Mouse (Mus musculus) small intestine, adult 2 months (tissue): Measurements from ENCODE around the gene Aup1. TPM values are rescaled to one million over a fixed set of nuclear protein-coding genes. Genes with fewer than 3 reads are reported as not detected.
A peak's percentile ranks its signal among the peaks of the same experiment; 100 is the strongest.

Experiments used
- H3K27ac ChIP-seq: fragments of 200-500 bp; 2 replicates; pipeline ENCODE4 v1.5.1; 2012; ENCODE audit warnings: low read depth, low read length, control low read depth, inconsistent platforms; ENCODE audit not compliant: insufficient read depth
- H3K27me3 ChIP-seq: fragments of 200-500 bp; 2 replicates; pipeline ENCODE4 v1.6.1; 2012; ENCODE audit warnings: mild to moderate bottlenecking, moderate library complexity, low read length, inconsistent platforms; ENCODE audit not compliant: control insufficient read depth, insufficient read depth
- H3K36me3 ChIP-seq: fragments of 200-500 bp; 2 replicates; pipeline ENCODE4 v1.6.1; 2012; ENCODE audit warnings: mild to moderate bottlenecking, low read length, control low read depth, inconsistent platforms; ENCODE audit not compliant: control insufficient read depth, insufficient read depth
- H3K4me1 ChIP-seq: fragments of 200-500 bp; 2 replicates; pipeline ENCODE4 v1.6.1; 2012; ENCODE audit warnings: low read length, inconsistent platforms, mixed read lengths; ENCODE audit not compliant: control insufficient read depth, insufficient read depth, insufficient read length
- H3K4me3 ChIP-seq: fragments of 200-500 bp; 2 replicates; pipeline ENCODE4 v1.5.1; 2012; ENCODE audit warnings: low read depth, mild to moderate bottlenecking, control low read depth, inconsistent platforms, low read length, moderate library complexity
- CTCF ChIP-seq: fragments of 200-500 bp; IDR thresholded peaks from 2 replicates; pipeline ENCODE4 v1.5.1; 2012; ENCODE audit warnings: low read depth, mild to moderate bottlenecking, control low read depth, inconsistent platforms, low read length, moderate library complexity, mixed read lengths; ENCODE audit not compliant: insufficient replicate concordance, insufficient read length; ENCODE audit errors: extremely low read depth
- POLR2A ChIP-seq: fragments of 200-500 bp; IDR thresholded peaks from 2 replicates; pipeline ENCODE4 v1.6.1; 2012; ENCODE audit warnings: low read depth, mild to moderate bottlenecking, control low read depth, inconsistent platforms, low read length, moderate library complexity
- WGBS: fragments of 180-500 bp; shearing (Covaris S2); methylation state at CpG from one replicate; pipeline ENCODE4 v1.1.7; 2018; 5-methylcytosine and 5-hydroxymethylcytosine counted together
- polyA plus RNA-seq: library from polyadenylated mRNA; depleted of rRNA; stranded (reverse); fragments of >200 nt; gene quantifications from 2 replicates; pipeline ENCODE4 v1.2.3, GENCODE M21; 2012

Aup1 gene
- polyA plus RNA-seq, 1 experiment, result 694 TPM

DNA sequence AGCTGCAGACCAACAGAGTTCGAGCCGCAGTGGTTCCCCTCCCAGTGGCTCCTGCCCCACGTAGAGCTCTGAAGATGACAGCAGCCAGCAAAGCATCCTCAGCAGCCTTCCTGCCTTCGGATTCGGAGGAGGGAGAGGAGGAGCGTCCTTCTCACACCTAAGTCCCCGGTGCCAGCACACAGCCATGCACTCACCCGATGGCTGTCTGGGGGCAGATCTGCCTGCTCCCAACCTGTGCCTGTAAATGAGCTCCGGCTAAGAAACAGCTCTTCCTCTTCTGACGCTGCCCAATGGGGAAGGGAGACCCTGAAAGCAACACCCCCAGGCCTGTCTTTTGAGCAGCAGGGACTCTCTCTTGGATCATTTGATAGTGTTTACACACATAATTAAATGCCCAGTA, 24.5 kb upstream of the Aup1 start:
- 82% methylated on average over 10 of the region's 10 CpGs for whole genome bisulfite sequencing
- peaks cover 6% of the 10 kb centered on the region; the same call in 1 of the 2 replicates for H3K36me3 ChIP-seq
- TF ChIP-seq CTCF, result no peak
- no peak for TF ChIP-seq POLR2A
- H3K27me3 ChIP-seq, result no peaks in the 10 kb centered on the region
- H3K4me3 ChIP-seq, result no peak overlapping the region
- no peak overlapping the region for H3K27ac ChIP-seq
- peaks cover 7% of the 10 kb centered on the region for H3K4me1 ChIP-seq

DNA sequence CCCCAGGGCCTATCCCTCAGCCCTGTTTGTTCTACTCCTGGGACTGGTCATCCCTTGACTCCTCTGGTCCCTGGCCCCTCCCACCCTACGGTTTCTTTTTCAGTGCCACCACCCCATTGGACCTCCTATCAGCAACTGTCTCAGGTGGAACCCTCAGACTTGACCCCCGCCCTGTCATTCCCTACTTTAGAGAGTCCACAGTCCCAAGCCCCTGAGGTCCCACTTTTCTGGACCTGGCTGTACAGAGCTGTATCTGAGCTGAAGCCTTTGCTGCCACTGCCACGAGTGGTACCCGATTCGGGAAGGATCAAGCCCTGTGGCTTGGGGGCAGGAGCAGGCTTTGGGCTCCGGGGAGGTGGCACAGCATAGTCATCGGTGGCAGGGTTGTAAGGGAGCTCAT, 23.2 kb upstream of the Aup1 start:
- no peaks in the 10 kb centered on the region for H3K27me3 ChIP-seq
- H3K36me3 ChIP-seq, result peaks cover 6% of the 10 kb centered on the region; the same call in 1 of the 2 replicates
- peaks cover 7% of the 10 kb centered on the region for H3K4me1 ChIP-seq
- H3K4me3 ChIP-seq, result no peak overlapping the region
- TF ChIP-seq POLR2A, result no peak
- no peak for TF ChIP-seq CTCF
- 89% methylated on average over 7 of the region's 7 CpGs for WGBS
- H3K27ac ChIP-seq, result no peak overlapping the region

GRCm38 (mm10) chr6:83031921-83032590, 22.3 kb upstream of the Aup1 start:
- Histone ChIP-seq H3K4me3 (peak overlapping the region; percentile 95), H3K27me3 (no peaks in the 10 kb centered on the region)
- 82% methylated on average over 18 of the region's 18 CpGs for WGBS

GRCm38 (mm10) chr6:83032769-83033191, 21.5 kb upstream of the Aup1 start:
- Histone ChIP-seq H3K4me3 (peak overlapping the region; percentile 95), H3K4me1 (peaks cover 7% of the 10 kb centered on the region), H3K27me3 (no peaks in the 10 kb centered on the region), H3K27ac (peak overlapping the region; percentile 31), H3K36me3 (peaks cover 6% of the 10 kb centered on the region; the same call in 1 of the 2 replicates)
- TF ChIP-seq POLR2A, result no peak; the same call in 1 of the 2 replicates
- peak; percentile 16; the same call in 1 of the 2 replicates for TF ChIP-seq CTCF
- under 1% methylated on average over 31 of the region's 31 CpGs for WGBS

More at GRCm38 (mm10) chr6:83031921-83032590, 22.3 kb upstream of the Aup1 start:
- no peak for TF ChIP-seq POLR2A
- TF ChIP-seq CTCF, result no peak
- H3K36me3 ChIP-seq, result peaks cover 6% of the 10 kb centered on the region; the same call in 1 of the 2 replicates
- H3K27ac ChIP-seq, result no peak overlapping the region
- H3K4me1 ChIP-seq, result peaks cover 7% of the 10 kb centered on the region

GRCm38 (mm10) chr6:83033249-83034185, 20.8 kb upstream of the Aup1 start, which contains the start of the genes Dok1 and Loxl3:
Dok1 (minus strand) TSS chr6:83033471.
Loxl3 (plus strand) TSS chr6:83034173.
- 2% methylated on average over 51 of the region's 51 CpGs for WGBS
- Histone ChIP-seq H3K27me3 (no peaks in the 10 kb centered on the region), H3K4me1 (peaks cover 11% of the 10 kb centered on the region), H3K27ac (peak within 1 kb of the TSS; percentile 53), H3K4me3 (peak within 1 kb of the TSS; percentile 95), H3K36me3 (peaks cover 6% of the 10 kb centered on the region; the same call in 1 of the 2 replicates)
- TF ChIP-seq POLR2A, result peak; percentile 49; the same call in 1 of the 2 replicates
- no peak for TF ChIP-seq CTCF

GRCm38 (mm10) chr6:83034463-83035055, 19.8 kb upstream of the Aup1 start:
- Histone ChIP-seq H3K36me3 (peaks cover 6% of the 10 kb centered on the region; the same call in 1 of the 2 replicates), H3K27me3 (no peaks in the 10 kb centered on the region), H3K4me1 (peaks cover 14% of the 10 kb centered on the region), H3K4me3 (peak overlapping the region; percentile 95), H3K27ac (no peak overlapping the region)
- 73% methylated on average over 5 of the region's 5 CpGs for WGBS
- TF ChIP-seq POLR2A (no peak), CTCF (no peak)

- no peak overlapping the region for H3K27ac ChIP-seq
- H3K4me3 ChIP-seq, result no peak overlapping the region
- H3K27me3 ChIP-seq, result no peaks in the 10 kb centered on the region
- no peaks in the 10 kb centered on the region for H3K36me3 ChIP-seq
- peaks cover 12% of the 10 kb centered on the region for H3K4me1 ChIP-seq
- no peak for TF ChIP-seq POLR2A
- TF ChIP-seq CTCF, result no peak
- 86% methylated on average over 8 of the region's 8 CpGs for WGBS
Observed at GRCm38 (mm10) chr6:83037188-83037587, 17.1 kb upstream of the Aup1 start.
